Mouse (Mus musculus): ENCODE results near the gene Psmd11. TPM values are rescaled to one million over a fixed set of nuclear protein-coding genes. Genes with fewer than 3 reads are reported as not detected.

The Psmd11 gene
- total and polyA plus RNA-seq, 2 experiments from 2014 or later, result 24.6 to 278 TPM

GRCm38 (mm10) chr11:80515895-80516294 lies 87.5 kb downstream of the Psmd11 start:
- H3K27me3 ChIP-seq (ENCODE audit: insufficient read depth, low read length), result no peaks in the 10 kb centered on the region
- no peak for ATAC-seq (ENCODE audit: low FRiP score)
- no peak for TF ChIP-seq CTCF (IDR thresholded peaks at IDR 0.05)
- H3K36me3 ChIP-seq (ENCODE audit: insufficient read depth, low read length), result no peaks in the 10 kb centered on the region
- no peak overlapping the region for H3K27ac ChIP-seq (ENCODE audit: low read depth, low read length)
- peaks cover 39% of the 10 kb centered on the region for H3K4me1 ChIP-seq (ENCODE audit: insufficient read depth, low read length)
- WGBS, result 54% methylated on average over 8 of the region's 8 CpGs
- H3K4me3 ChIP-seq (ENCODE audit: low read depth, low read length), result no peak overlapping the region
- no peak for DNase-seq (ENCODE audit: low spot score)
- H3K9me3 ChIP-seq (ENCODE audit: low read length), result no peaks in the 10 kb centered on the region
- H3K9ac ChIP-seq (replicated peaks; ENCODE audit: low read length, poor library complexity, severe bottlenecking), result no peak overlapping the region
- no peak overlapping the region for H3K4me2 ChIP-seq (ENCODE audit: low read depth, low read length, poor library complexity, severe bottlenecking)

DNA sequence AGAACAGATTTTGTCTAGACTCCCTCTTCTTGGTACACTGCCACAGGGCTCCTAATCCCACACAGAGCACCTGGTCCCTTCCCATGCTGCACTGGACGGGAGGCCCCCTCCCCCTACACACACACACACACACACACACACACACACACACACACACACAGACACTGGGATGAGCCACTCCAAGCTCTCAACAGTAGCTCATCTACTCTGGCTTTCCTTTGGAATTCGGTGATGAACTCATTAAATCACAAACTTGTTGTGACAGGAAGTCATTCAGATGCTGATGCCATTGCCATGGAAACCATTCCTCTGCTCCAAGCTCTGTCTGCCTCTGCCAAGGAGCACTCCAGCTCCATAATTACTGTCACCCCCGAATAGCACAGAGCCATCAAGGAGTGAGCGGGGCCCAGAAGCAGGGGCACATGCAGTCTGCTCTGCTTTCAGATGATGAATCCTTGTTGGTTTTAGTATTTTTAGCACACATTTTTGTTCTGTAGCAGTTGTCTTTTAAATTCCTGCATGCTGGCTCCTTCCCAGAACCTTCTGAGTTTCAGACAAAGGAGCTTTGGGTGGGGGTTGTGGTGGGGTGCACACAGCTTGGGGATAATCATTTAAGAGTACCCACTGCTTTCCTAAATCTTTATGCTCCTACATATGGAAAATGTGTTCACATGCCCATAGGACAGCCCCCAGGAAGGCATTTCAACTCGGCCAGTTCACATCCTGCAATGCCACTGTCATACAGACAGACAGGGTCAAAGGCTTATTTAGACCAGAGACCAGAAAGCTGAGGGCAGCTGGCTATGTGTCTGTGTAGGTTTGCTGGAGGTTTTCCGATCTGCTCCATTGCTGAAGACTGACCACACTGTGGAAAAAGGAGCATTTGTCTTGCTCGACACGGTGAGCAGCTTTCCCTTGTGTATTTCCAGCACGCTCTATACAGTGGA lies 90.3 kb downstream of the Psmd11 start:
- no peaks in the 10 kb centered on the region for H3K36me3 ChIP-seq (ENCODE audit: insufficient read depth, low read length)
- H3K4me2 ChIP-seq (ENCODE audit: low read depth, low read length, poor library complexity, severe bottlenecking), result 0 out of 2 replicates have a peak overlapping the region, but pooled peaks have one; percentile 1
- H3K27ac ChIP-seq (ENCODE audit: low read depth, low read length), result peak overlapping the region; percentile 88
- H3K4me1 ChIP-seq (ENCODE audit: insufficient read depth, low read length), result peaks cover 35% of the 10 kb centered on the region
- WGBS, result 8% methylated on average over 9 of the region's 9 CpGs
- no peaks in the 10 kb centered on the region for H3K9me3 ChIP-seq (ENCODE audit: low read length)
- ATAC-seq (ENCODE audit: low FRiP score), result peak; percentile 94
- no peak for TF ChIP-seq CTCF (IDR thresholded peaks at IDR 0.05)
- DNase-seq (ENCODE audit: low spot score), result peak; percentile 96
- peak overlapping the region; percentile 5; the same call in 1 of the 2 replicates for H3K9ac ChIP-seq (replicated peaks; ENCODE audit: low read length, poor library complexity, severe bottlenecking)
- no peaks in the 10 kb centered on the region for H3K27me3 ChIP-seq (ENCODE audit: insufficient read depth, low read length)
- H3K4me3 ChIP-seq (ENCODE audit: low read depth, low read length), result no peak overlapping the region

- no peaks in the 10 kb centered on the region for H3K9me3 ChIP-seq (ENCODE audit: low read length)
- no peaks in the 10 kb centered on the region for H3K27me3 ChIP-seq (ENCODE audit: insufficient read depth, low read length)
- H3K4me3 ChIP-seq (ENCODE audit: low read depth, low read length), result no peak overlapping the region
- ATAC-seq (ENCODE audit: low FRiP score) (no peak), DNase-seq (ENCODE audit: low spot score) (no peak)
- H3K4me2 ChIP-seq (ENCODE audit: low read depth, low read length, poor library complexity, severe bottlenecking), result no peak overlapping the region
- no peaks in the 10 kb centered on the region for H3K36me3 ChIP-seq (ENCODE audit: insufficient read depth, low read length)
- H3K9ac ChIP-seq (replicated peaks; ENCODE audit: low read length, poor library complexity, severe bottlenecking), result no peak overlapping the region
- 55% methylated on average over 2 of the region's 2 CpGs for WGBS
- no peak for TF ChIP-seq CTCF (IDR thresholded peaks at IDR 0.05)
- H3K27ac ChIP-seq (ENCODE audit: low read depth, low read length), result no peak overlapping the region
- H3K4me1 ChIP-seq (ENCODE audit: insufficient read depth, low read length), result peaks cover 21% of the 10 kb centered on the region
Measured at GRCm38 (mm10) chr11:80521148-80521547, 92.7 kb downstream of the Psmd11 start.

Other genes starting within 250 kb of the Psmd11 start
- 3.0 and 3.7 TPM in 2 replicates for gene Rnf135, start 244.8 kb upstream of the Psmd11 start, total RNA-seq (2014; rRNA removed)
- 3.3 and 4.2 TPM in 2 replicates for gene Rnf135, start 244.8 kb upstream of the Psmd11 start, polyA plus RNA-seq (2015; fragmentation: Nextera tagmentation; extraction: Ambion mirVana)
- gene Rhot1, start 219.6 kb upstream of the Psmd11 start, total RNA-seq (2014; rRNA removed), result 69.5 and 74.9 TPM in 2 replicates
- 55.1 and 56.1 TPM in 2 replicates for gene Rhot1, start 219.6 kb upstream of the Psmd11 start, polyA plus RNA-seq (2015; fragmentation: Nextera tagmentation; extraction: Ambion mirVana)
- 1.9 and 5.7 TPM in 2 replicates for gene Rhbdl3, start 127.7 kb upstream of the Psmd11 start, total RNA-seq (2014; rRNA removed)
- gene Rhbdl3, start 127.7 kb upstream of the Psmd11 start, polyA plus RNA-seq (2015; fragmentation: Nextera tagmentation; extraction: Ambion mirVana), result 1.4 and 1.7 TPM in 2 replicates
- gene 5730455P16Rik, start 50.6 kb upstream of the Psmd11 start, total RNA-seq (2014; rRNA removed), result 25.2 and 32.4 TPM in 2 replicates
- 37.4 and 50.6 TPM in 2 replicates for gene 5730455P16Rik, start 50.6 kb upstream of the Psmd11 start, polyA plus RNA-seq (2015; fragmentation: Nextera tagmentation; extraction: Ambion mirVana)
- gene Zfp207, start 45.3 kb upstream of the Psmd11 start, total RNA-seq (2014; rRNA removed), result 243 and 245 TPM in 2 replicates
- gene Zfp207, start 45.3 kb upstream of the Psmd11 start, polyA plus RNA-seq (2015; fragmentation: Nextera tagmentation; extraction: Ambion mirVana), result 131 and 147 TPM in 2 replicates
- 376 and 420 TPM in 2 replicates for gene Cdk5r1, start 48.4 kb downstream of the Psmd11 start, total RNA-seq (2014; rRNA removed)
- gene Cdk5r1, start 48.4 kb downstream of the Psmd11 start, polyA plus RNA-seq (2015; fragmentation: Nextera tagmentation; extraction: Ambion mirVana), result 77.3 and 85.2 TPM in 2 replicates